Mouse (Mus musculus): ENCODE results near the gene Cox7a2l.

The Cox7a2l gene

GRCm38 (mm10) chr17:83517280-83518015 lies at the start of gene Cox7a2l:
Gene Cox7a2l (minus strand): TSS chr17:83517330.
- DNase-seq = no peak

- no peak for DNase-seq
These were observed 48.4 kb upstream of the Cox7a2l start for GRCm38 (mm10) chr17:83565506-83565905.

GRCm38 (mm10) chr17:83564119-83564820 lies 47.1 kb upstream of the Cox7a2l start:
- DNase-seq = no peak

GRCm38 (mm10) chr17:83563703-83564111 lies 46.6 kb upstream of the Cox7a2l start:
- DNase-seq = peak; percentile 59

GRCm38 (mm10) chr17:83562153-83563010 lies 45.3 kb upstream of the Cox7a2l start:
- DNase-seq = no peak

GRCm38 (mm10) chr17:83559081-83559480 lies 42.0 kb upstream of the Cox7a2l start:
- no peak for DNase-seq

GRCm38 (mm10) chr17:83555836-83556235 lies 38.7 kb upstream of the Cox7a2l start:
- no peak for DNase-seq

- no peak for DNase-seq
These were observed 37.9 kb upstream of the Cox7a2l start for GRCm38 (mm10) chr17:83554997-83555396.

- no peak for DNase-seq
These were observed 31.5 kb upstream of the Cox7a2l start for GRCm38 (mm10) chr17:83548501-83549233.

- no peak for DNase-seq
These were observed 30.0 kb upstream of the Cox7a2l start for GRCm38 (mm10) chr17:83547145-83547544.

- no peak for DNase-seq
These were observed 28.9 kb upstream of the Cox7a2l start for GRCm38 (mm10) chr17:83545756-83546742.

- no peak for DNase-seq
These were observed 28.1 kb upstream of the Cox7a2l start for GRCm38 (mm10) chr17:83545259-83545658.

GRCm38 (mm10) chr17:83542424-83542823 lies 25.3 kb upstream of the Cox7a2l start:
- no peak for DNase-seq

GRCm38 (mm10) chr17:83539262-83540037 lies 22.3 kb upstream of the Cox7a2l start:
- DNase-seq = no peak

GRCm38 (mm10) chr17:83538694-83539093 lies 21.6 kb upstream of the Cox7a2l start:
- no peak for DNase-seq

- DNase-seq = no peak
These were observed 21.0 kb upstream of the Cox7a2l start for GRCm38 (mm10) chr17:83538141-83538540.

GRCm38 (mm10) chr17:83533150-83533549 lies 16.0 kb upstream of the Cox7a2l start:
- DNase-seq = no peak

GRCm38 (mm10) chr17:83527651-83528381 lies 10.7 kb upstream of the Cox7a2l start:
- DNase-seq = peak; percentile 67

- peak; percentile 69 for DNase-seq
These were observed 9.7 kb upstream of the Cox7a2l start for GRCm38 (mm10) chr17:83526624-83527532.

All from kidney, postnatal 14 days (tissue).